Mouse (Mus musculus): ENCODE data around the gene Higd2a. TPM values are rescaled to one million over a fixed set of nuclear protein-coding genes. Genes with fewer than 3 reads are reported as not detected.

Gene Higd2a
- polyA plus RNA-seq (2015; fragmentation: Nextera tagmentation; extraction: Ambion mirVana): 229 and 232 TPM in 2 replicates

DNA sequence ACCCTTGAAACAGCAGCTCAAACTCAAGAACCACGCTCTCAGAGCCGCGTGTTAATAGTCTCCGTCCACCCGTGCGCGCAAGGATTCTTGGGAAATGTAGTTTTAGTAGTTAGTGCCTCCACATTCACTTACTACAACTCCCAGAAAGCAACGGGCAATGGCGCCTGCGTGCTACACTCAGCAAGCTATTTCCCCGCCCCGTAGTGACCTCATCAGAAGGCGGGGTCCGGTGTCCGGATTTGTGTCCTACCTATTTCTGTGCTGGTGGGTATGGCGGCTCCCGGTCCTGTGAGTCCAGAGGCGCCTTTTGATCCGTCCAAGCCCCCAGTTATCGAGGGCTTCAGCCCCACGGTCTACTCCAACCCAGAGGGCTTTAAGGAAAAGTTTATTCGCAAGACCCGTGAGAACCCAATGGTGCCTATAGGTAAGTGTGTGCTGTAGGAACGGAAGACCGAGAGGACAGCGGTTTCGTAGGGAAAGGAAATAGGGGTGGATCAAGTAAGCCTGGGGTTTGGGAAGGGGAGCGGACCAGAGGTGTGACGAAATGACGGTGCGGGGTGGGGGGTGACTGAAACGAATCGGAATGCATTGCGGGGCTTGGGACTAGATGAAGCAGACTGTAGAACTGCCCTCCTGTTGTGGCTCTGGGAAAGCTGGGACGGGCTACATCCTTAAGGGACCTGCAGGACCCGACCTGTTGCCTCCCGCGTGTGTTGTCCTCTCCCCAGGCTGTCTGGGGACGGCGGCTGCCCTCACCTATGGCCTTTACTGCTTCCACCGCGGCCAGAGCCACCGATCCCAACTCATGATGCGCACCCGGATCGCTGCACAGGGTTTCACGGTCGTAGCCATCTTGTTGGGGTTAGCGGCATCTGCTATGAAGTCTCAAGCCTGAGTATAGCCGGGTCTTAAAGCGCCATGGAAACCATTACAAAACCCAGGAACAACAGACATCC lies at the start of gene Higd2a, which contains the start of gene Nop16:
Gene Higd2a (plus strand): TSS at position 212 of the 956 bp plus-strand sequence.
Gene Nop16 (minus strand): TSS at position 95 of the 956 bp plus-strand sequence.
- Histone ChIP-seq H3K9ac (peak within 1 kb of the TSS; percentile 89), H3K4me2 (peak within 1 kb of the TSS; percentile 67), H3K4me3 (peak within 1 kb of the TSS; percentile 86), H3K27me3 (replicated peaks) (no peaks in the 10 kb centered on the region), H3K27ac (peak within 1 kb of the TSS; percentile 93), H3K4me1 (peaks cover 30% of the 10 kb centered on the region), H3K36me3 (replicated peaks) (peaks cover 14% of the 10 kb centered on the region), H3K9me3 (no peaks in the 10 kb centered on the region)
- ATAC-seq (replicated peaks): peak; percentile 97
- under 1% methylated on average over 51 of the region's 51 CpGs for WGBS

DNA sequence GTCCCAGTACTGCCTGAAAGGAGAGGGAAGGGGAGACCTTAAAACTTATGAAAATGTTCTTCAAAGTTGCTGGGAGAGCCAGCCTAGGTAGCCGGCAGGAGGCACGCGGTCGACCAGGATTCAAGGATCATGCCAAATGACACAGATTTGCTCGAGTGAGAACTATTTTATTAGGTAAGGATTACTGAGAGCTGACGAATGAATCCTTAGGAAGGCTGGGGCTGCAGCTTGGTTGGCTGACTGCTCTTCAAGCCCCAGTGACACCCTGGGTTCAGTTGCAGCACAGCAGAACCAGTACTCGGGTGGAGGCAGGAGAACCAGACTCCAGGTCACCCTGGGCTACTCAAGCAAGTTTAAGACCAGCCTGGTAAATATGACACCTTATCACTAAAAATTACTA lies 42.0 kb upstream of the Higd2a start:
- Histone ChIP-seq H3K4me3 (no peak overlapping the region), H3K4me2 (no peak overlapping the region), H3K9me3 (no peaks in the 10 kb centered on the region), H3K9ac (no peak overlapping the region), H3K27me3 (replicated peaks) (no peaks in the 10 kb centered on the region), H3K4me1 (no peaks in the 10 kb centered on the region), H3K27ac (no peak overlapping the region), H3K36me3 (replicated peaks) (peaks cover 62% of the 10 kb centered on the region)
- 89% methylated on average over 7 of the region's 7 CpGs for WGBS
- ATAC-seq (replicated peaks): no peak

DNA sequence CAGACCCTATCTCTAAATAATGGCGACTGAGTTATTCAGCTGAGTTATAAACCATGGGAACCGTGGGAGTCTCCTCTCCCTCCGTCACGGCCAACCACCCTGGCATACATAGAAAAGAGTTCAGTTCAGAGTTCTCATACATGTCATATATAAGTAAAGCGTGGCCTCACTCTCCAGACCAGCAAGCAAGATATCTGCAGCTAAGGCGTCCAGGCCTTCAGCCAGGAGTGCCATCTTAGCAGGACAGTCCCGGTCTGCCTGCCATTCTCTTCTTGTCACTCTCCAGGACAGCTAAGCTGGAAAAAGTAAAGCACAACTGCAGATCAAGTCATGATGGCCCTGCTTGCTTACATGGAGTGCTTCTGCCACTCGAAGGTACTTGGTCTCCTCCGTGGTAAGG lies 33.8 kb upstream of the Higd2a start:
- no peaks in the 10 kb centered on the region for H3K27me3 ChIP-seq (replicated peaks)
- H3K4me3 ChIP-seq: no peak overlapping the region
- no peak overlapping the region for H3K9ac ChIP-seq
- H3K4me2 ChIP-seq: no peak overlapping the region
- H3K36me3 ChIP-seq (replicated peaks): peaks cover 84% of the 10 kb centered on the region
- H3K4me1 ChIP-seq: no peaks in the 10 kb centered on the region
- ATAC-seq (replicated peaks): no peak
- no peak overlapping the region for H3K27ac ChIP-seq
- no peaks in the 10 kb centered on the region for H3K9me3 ChIP-seq
- 95% methylated on average over 9 of the region's 9 CpGs for WGBS

DNA sequence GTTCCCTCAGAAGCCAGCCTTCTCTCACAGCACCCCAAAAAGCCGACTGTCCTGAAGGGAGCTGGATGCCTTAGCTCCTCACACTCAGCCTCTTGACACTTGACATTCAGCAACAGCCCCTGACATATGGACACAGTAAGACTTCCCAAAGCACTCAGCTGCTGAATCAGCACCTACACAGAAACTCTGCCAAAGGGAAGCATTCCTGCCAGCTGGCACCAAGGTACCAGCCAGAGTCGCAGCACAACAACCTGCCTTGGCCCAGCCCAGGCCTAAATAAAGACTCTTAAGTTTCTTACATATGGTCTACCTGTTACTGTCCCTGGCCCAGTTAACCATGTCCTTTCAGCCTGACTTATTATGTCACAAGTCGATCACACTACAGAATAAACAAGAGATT lies 33.2 kb upstream of the Higd2a start:
- Histone ChIP-seq H3K4me3 (no peak overlapping the region), H3K27me3 (replicated peaks) (no peaks in the 10 kb centered on the region), H3K9me3 (no peaks in the 10 kb centered on the region), H3K27ac (no peak overlapping the region), H3K4me1 (no peaks in the 10 kb centered on the region), H3K36me3 (replicated peaks) (peaks cover 83% of the 10 kb centered on the region), H3K9ac (no peak overlapping the region), H3K4me2 (no peak overlapping the region)
- no peak for ATAC-seq (replicated peaks)
- WGBS: 95% methylated on average over 3 of the region's 3 CpGs

DNA sequence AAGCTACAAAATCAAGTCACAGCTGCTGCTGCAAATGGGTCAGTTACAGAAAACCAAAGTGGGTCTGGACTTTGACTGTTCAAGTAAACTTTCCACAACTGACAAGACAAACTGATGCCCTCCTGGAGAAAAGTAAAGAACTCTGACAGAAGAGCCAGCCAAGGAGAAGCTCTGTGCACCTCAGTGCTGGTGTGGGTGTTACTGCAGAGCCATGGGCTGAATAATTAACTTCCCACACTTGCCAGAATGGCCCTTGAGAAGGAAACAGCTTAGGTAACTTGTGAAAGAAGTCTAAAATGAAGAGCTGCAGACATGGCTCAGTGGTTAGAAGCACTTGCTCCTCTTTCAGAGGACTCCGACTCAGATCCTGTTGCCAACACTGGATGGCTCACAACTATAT lies 32.4 kb upstream of the Higd2a start:
- H3K4me1 ChIP-seq: no peaks in the 10 kb centered on the region
- no peak overlapping the region for H3K4me3 ChIP-seq
- H3K4me2 ChIP-seq: no peak overlapping the region
- no peak overlapping the region for H3K27ac ChIP-seq
- no peak for ATAC-seq (replicated peaks)
- WGBS: 100% methylated on average over 1 of the region's 1 CpGs
- H3K9me3 ChIP-seq: no peaks in the 10 kb centered on the region
- H3K36me3 ChIP-seq (replicated peaks): peaks cover 80% of the 10 kb centered on the region
- H3K27me3 ChIP-seq (replicated peaks): no peaks in the 10 kb centered on the region
- H3K9ac ChIP-seq: no peak overlapping the region

DNA sequence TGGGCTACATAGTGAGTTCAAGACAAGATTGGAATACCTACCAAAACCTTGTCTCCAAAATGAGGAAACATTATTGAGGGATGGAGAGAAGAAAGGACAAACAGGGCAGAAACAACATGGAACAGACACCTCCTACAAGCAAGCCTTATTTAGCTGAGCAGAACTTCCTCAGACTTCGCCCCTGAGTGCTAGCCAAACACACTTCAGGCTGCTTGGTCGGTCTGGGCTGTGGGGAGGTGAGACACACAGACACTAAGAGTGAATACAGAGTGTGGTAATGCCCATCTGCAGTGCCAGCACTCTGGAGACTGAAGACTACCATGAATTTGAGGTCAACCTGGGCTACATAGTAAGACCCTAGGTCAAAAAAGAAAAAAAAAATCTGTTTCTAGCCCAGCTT lies 30.4 kb upstream of the Higd2a start:
- H3K36me3 ChIP-seq (replicated peaks): peaks cover 64% of the 10 kb centered on the region
- H3K27me3 ChIP-seq (replicated peaks): no peaks in the 10 kb centered on the region
- H3K4me2 ChIP-seq: no peak overlapping the region
- H3K9me3 ChIP-seq: no peaks in the 10 kb centered on the region
- no peak overlapping the region for H3K27ac ChIP-seq
- H3K4me1 ChIP-seq: peaks cover 14% of the 10 kb centered on the region
- H3K4me3 ChIP-seq: no peak overlapping the region
- WGBS: 91% methylated on average over 2 of the region's 2 CpGs
- no peak overlapping the region for H3K9ac ChIP-seq
- no peak for ATAC-seq (replicated peaks)

DNA sequence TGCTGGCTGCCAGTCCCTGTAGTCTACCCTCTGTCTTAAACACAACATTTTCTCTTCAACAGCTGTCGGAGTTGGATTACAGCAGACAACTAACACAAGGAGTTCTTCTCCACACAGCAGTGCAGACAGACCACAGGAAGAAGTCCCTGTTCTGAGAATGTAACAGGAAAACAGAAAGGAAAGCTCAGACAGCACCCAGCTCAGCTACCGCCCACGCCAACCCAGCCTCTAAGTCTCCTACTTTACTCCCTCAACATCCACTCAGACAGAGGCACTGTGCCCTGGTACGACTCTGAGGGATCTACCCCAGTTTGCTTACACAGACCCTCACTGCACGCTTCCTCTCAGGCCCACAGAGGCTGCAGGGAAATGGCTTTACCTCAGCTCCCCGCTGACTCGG lies 29.4 kb upstream of the Higd2a start:
- Histone ChIP-seq H3K4me2 (no peak overlapping the region), H3K9ac (no peak overlapping the region), H3K9me3 (no peaks in the 10 kb centered on the region), H3K4me1 (peaks cover 16% of the 10 kb centered on the region), H3K36me3 (replicated peaks) (peaks cover 62% of the 10 kb centered on the region), H3K27ac (no peak overlapping the region), H3K27me3 (replicated peaks) (no peaks in the 10 kb centered on the region), H3K4me3 (no peak overlapping the region)
- WGBS: 95% methylated on average over 7 of the region's 7 CpGs
- ATAC-seq (replicated peaks): no peak

DNA sequence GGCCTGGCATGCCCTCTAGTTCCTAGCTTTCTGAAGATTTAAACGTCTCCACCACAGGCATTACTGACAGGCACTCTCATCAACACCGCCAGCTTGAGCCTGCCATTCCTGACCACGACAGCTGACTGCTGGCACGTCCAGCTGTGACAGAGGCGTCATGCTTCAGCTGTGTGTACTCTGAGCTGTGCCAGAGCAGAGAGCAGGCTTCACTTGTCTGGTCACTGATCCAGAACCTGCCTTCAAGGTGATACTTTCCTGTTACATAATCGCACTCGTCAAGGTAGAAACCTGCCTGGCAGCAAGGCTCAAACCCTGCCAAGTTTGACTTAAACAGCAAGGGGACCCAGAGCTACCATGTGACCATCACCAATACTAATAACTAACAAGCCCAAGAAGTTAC lies 27.4 kb upstream of the Higd2a start:
- H3K36me3 ChIP-seq (replicated peaks): peaks cover 44% of the 10 kb centered on the region
- WGBS: 75% methylated on average over 7 of the region's 7 CpGs

DNA sequence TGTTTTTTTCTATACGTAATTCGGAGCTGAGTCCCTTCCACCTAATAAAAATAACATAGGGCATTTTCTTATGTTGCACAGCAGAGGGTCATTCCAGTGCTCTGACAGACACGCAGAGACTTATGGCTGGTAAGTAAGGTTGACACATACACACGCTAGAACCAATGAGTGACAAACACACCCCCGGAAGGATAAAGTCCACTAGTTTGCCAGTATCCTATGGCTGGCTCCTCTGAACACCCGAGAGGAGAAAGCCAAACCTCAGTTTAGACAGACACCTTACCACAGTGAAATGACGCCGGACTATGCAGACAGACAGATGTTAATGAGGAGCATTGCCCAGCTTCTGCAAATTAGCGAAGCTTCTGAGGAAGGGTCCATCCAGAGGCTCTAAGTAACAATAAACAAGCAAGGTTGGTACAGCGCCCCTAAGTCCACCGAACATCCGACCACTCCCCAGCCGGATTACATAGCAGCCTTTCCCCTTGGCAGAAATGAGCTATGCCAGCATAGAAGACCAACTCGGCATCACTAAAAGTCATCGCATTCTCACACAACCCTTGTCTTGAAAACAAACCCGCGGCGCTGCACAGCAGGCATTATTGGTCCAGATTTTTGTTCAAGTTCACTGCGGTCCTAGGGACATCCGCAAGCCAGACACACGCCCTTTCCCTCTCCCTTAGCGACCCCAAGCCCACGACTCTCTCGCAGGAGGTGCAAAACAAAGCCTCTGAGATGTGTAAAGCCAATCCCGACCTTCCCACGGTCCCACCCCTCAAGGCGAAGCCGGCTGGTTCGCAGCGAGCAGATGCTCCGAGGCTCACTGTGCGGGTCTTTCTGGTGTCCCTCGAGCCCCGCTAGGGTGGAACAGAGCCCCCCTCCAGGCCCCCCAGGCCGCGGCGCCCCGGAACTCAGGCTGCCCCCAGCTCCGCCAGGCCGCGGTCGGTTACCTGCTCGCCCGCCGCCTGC lies 25.5 kb upstream of the Higd2a start:
- ATAC-seq (replicated peaks): peak; percentile 77

More for the DNA sequence above, 27.4 kb upstream of the Higd2a start:
- Histone ChIP-seq H3K9me3 (no peaks in the 10 kb centered on the region), H3K27me3 (replicated peaks) (no peaks in the 10 kb centered on the region), H3K4me1 (peaks cover 19% of the 10 kb centered on the region), H3K9ac (no peak overlapping the region), H3K4me2 (no peak overlapping the region), H3K27ac (no peak overlapping the region), H3K4me3 (no peak overlapping the region)
- no peak for ATAC-seq (replicated peaks)

DNA sequence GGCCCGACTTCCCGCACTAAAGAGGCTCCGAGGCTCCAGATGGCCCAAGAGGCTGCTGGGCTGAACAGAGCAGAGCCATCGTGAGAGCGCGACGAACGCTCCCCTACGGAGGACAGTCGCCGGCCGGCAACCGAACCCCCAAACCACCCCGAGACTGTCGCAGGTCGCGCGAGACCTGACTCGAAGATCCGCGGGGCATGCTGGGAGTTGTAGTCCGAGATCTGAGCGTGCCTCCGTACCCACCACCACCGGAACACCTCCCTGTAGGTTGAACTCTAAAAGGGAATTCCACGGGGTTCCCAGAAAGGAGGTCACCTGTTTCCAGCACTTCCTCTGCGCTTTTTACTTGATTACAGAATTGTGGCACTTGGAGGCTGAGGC lies 24.8 kb upstream of the Higd2a start, which contains the start of gene 4833439L19Rik:
Gene 4833439L19Rik (minus strand): TSS at position 235 of the 381 bp plus-strand sequence.
- Histone ChIP-seq H3K4me3 (peak within 1 kb of the TSS; percentile 93), H3K9me3 (no peaks in the 10 kb centered on the region), H3K27me3 (replicated peaks) (no peaks in the 10 kb centered on the region), H3K4me2 (peak within 1 kb of the TSS; percentile 76), H3K9ac (peak within 1 kb of the TSS; percentile 99), H3K36me3 (replicated peaks) (peaks cover 18% of the 10 kb centered on the region; the same call in 1 of the 2 replicates), H3K4me1 (peaks cover 19% of the 10 kb centered on the region), H3K27ac (peak within 1 kb of the TSS; percentile 87)
- 0% methylated on average over 27 of the region's 27 CpGs for WGBS
- ATAC-seq (replicated peaks): peak; percentile 98

More for the DNA sequence above, 25.5 kb upstream of the Higd2a start:
- Histone ChIP-seq H3K9me3 (no peaks in the 10 kb centered on the region), H3K9ac (peak overlapping the region; percentile 99), H3K4me1 (peaks cover 19% of the 10 kb centered on the region), H3K4me2 (peak overlapping the region; percentile 76), H3K27ac (peak overlapping the region; percentile 87), H3K4me3 (peak overlapping the region; percentile 93), H3K36me3 (replicated peaks) (peaks cover 25% of the 10 kb centered on the region), H3K27me3 (replicated peaks) (no peaks in the 10 kb centered on the region)
- WGBS: 12% methylated on average over 45 of the region's 45 CpGs

DNA sequence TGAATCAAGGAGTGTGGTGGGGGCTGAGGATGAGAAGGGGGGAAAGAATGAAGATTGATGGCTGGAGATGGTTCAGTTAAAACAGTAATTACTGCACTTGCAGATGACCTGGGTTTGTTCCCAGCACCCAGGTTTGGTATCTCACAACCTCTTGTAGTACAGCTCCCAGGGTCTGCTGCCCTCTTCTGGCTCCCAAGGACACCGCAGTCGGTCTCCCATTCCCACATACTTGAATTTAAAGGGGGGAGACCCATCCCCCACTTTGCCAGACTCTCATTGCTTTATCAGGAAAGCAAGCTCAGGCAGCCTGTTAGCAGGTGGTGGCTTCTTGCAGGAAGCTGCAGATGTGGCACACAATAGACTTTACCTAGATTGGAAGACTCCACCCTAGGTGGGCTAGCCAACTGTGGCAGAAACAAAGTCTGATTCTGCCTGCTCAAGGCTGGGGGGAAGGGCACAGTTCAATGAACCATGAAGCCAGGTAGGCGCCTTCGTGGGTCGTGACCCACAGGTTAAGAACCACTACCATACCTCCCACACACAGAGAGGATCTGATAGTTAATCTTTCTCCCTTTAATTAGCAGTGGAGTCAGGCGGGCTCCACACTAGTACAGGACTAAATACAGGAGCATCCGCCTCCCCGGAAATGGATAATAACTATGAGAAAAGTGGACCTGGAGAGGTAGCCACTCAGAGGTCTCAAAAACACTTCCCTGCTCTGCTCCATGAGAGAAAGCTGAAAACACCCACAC lies 24.2 kb upstream of the Higd2a start:
- Histone ChIP-seq H3K27ac (peak overlapping the region; percentile 87), H3K36me3 (replicated peaks) (peaks cover 12% of the 10 kb centered on the region; the same call in 1 of the 2 replicates), H3K27me3 (replicated peaks) (no peaks in the 10 kb centered on the region), H3K9ac (no peak overlapping the region), H3K4me1 (peaks cover 19% of the 10 kb centered on the region), H3K9me3 (no peaks in the 10 kb centered on the region), H3K4me2 (peak overlapping the region; percentile 76), H3K4me3 (peak overlapping the region; percentile 93)
- WGBS: 41% methylated on average over 8 of the region's 8 CpGs
- peak; percentile 15 for ATAC-seq (replicated peaks)
